Mouse (Mus musculus): ENCODE data around the gene Bcr.
A peak's percentile ranks its signal among the peaks of the same experiment; 100 is the strongest.

The Bcr gene

DNA sequence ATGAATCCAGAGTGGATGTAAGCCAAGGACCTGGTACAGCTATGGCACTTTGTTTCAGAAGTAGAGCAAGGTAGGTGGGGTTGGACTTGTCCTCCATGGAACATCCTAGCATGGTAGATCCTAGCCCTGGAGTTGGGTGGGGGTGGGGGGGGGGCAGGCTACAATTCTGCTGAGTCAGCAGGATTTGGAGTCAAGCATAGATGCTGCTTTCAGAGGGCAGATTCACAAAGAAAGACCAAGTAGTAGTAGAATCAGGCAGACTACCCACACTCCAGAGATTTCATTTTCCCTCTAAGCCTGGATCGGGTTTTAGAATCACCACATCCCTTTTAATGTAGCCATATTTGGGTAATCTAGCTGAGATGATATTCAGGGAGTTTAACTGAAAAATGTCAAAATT lies 33.9 kb downstream of the Bcr start:
- no peak for DNase-seq (ENCODE audit: low spot score in 2 of 2)

DNA sequence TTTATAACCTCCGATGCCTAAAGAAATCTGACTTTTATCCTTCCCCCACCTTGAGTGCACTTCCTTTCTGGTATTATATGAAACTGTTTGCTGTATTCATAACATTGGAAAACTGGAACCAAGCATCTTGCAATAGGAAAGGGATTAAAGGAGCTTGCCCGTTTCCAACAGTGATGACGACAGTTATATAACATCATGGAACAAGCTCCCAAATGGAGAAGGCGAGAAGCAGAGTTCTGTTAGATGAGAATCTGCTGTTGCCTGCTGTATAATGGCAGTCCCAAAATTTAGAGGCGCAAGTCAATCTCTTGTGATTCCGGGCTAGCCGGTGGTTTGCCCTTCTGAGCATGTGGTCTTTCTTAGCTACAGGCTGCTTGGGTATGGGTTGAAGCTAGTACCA lies 34.8 kb downstream of the Bcr start:
- DNase-seq (ENCODE audit: low spot score in 2 of 2), result no peak

DNA sequence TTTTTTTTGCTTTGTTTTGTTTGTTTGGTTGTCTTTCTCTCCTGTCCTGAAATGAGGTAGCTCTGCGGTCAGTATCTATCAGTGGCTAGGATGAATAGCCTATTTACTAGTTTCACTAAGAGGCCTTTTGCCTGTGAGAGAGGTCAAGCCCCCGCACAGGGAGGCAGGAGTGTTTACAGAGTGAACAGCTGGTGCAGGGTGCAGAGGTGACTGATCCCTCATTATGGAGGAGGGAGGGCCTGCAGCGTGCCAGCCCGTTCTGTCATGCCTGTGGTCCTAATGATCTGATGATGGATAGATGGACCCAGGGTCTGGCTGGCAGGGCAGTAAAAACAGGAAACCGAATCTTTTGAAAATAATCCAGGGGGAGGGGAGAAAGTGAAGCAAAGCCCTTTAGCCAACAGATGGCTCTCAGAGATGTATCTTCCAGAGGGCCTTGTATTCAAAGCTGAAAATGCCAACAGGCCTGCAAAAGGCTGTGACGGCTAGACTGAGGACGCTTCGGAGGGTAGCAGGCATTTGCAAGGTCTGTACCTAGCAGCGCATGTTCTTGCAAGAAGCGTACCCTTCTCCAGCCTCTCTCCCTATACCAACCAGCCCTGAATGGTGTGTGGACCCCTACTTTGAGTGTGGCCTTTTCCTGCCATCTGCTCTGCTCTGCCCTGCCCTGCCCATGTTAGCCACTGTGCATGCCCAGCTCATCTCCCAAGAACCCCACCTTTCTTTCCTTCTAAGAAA lies 38.2 kb downstream of the Bcr start:
- no peak for DNase-seq (ENCODE audit: low spot score in 2 of 2)

DNA sequence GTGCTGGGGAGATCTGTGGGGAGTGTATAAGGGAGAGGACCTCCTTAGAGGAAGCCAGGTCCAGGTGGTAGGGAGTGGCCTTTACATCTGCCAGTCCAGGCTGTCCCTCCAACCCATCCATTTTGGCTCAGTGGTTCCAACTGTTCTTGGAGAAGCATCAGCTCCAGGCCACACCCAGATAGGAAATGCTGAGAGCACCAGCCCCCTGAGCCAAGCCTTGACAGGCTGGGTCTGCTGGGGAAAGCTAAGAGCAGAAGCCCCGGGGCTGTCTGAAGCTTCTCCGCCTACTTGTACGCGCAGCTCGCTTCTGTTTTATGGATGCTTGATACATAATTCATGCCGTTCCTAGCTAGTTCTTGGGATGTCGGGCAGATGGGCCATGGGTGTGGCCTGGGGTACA lies 39.9 kb downstream of the Bcr start:
- peak; percentile 63 to 79 for DNase-seq (ENCODE audit: low spot score in 2 of 2)

DNA sequence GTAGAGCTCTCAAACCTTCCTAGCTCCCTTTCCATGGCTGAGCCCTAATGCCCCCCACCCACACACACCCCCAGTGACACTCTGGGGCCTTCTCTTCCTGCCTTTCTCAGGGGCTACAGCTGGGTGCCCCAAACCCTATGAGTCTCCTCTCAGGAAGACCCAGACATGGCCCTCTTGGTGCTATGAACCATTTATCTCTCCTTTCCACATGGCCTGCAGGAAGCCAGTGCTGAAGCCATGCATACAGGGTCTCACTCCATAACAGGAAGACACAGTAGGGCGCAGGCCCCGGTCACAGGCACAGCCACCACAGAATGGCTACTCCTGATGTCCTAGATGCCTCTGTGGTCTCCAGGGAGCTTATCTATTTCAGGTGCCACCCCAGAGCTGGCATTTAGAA lies 43.1 kb downstream of the Bcr start:
- no peak for DNase-seq (ENCODE audit: low spot score in 2 of 2)

GRCm38 (mm10) chr10:75104191-75105098 lies 44.1 kb downstream of the Bcr start:
- DNase-seq (ENCODE audit: low spot score in 2 of 2), result peak; percentile 64 to 65

DNA sequence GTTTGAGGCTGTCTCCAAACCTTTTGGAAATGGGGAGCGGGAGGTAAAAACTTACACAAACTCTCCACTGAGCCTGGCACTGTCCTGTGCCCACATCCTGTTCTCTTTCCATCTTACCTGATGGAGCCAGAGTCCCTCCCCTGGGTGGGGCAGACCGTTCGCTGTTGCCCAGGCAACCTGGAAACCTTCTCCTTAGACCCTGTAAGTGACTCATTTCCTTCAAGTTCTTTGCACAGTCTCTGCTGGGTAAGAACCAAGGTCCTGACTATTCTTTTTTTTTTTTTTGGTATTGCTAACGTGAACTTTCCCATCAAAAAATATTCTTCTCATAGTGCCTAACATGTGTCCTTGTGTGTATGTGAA lies 44.7 kb downstream of the Bcr start:
- DNase-seq (ENCODE audit: low spot score in 2 of 2), result no peak

DNA sequence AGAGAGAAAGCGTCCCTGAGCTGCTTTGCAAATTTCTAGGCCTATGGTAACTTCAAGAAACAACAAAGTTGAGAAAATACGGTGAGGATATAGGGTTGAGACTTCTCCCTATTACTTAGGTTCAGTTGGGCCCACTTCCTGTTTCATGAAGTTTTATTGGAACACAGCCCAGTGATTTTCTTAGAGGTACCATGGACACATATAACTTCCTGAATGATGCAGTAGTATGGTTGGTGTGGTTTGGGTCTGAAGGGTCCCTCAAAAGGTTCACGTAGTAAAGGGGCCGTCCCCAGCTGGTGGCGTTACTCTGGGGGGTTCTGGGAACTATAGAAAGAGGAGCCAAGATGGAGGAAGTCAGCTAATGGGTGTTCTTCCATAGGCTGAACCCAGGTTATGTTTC lies 45.3 kb downstream of the Bcr start:
- DNase-seq (ENCODE audit: low spot score in 2 of 2), result no peak

DNA sequence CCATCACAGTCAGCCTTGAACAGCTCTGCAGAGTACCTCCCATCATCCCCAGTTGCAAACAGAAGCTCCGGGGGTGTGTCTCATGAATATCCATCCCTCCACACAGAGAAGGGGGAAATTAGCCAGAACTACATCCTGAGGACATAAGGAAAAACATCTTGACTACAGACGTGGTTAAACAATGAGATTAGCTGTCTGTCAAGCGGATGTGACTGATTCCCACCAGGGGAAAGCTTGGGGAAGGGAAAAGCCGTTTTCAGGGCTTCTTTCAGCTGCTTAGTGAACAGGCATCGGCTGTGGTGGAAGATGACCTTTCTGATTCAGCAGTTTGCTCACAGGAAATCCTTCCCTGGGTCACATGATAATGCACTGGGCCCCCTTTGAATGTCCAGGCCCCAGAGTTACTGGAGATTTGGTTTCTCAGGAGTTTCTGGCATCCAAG lies 46.6 kb downstream of the Bcr start:
- peak in 1 of 2 experiments; percentile 29 for DNase-seq (ENCODE audit: low spot score in 2 of 2)

DNA sequence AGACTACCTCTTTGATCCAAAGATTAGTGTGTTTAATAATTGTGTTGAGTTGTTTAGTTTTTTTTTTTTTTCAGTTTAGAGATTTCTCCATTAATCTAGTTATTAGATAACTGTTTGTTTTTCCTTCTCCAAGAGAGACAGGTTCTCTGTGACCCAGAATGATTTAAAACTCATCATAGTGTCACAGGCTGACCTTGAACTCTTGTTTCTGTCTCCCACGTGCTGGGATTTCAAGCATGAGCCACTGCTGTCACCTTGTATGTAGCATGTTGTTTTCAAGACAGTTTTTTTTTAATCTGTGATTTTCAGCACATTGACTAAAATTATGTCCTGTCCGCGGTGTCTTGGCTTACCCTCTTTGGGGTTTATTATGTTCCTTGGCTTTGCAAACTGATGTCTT lies 47.7 kb downstream of the Bcr start:
- DNase-seq (ENCODE audit: low spot score in 2 of 2), result no peak

DNA sequence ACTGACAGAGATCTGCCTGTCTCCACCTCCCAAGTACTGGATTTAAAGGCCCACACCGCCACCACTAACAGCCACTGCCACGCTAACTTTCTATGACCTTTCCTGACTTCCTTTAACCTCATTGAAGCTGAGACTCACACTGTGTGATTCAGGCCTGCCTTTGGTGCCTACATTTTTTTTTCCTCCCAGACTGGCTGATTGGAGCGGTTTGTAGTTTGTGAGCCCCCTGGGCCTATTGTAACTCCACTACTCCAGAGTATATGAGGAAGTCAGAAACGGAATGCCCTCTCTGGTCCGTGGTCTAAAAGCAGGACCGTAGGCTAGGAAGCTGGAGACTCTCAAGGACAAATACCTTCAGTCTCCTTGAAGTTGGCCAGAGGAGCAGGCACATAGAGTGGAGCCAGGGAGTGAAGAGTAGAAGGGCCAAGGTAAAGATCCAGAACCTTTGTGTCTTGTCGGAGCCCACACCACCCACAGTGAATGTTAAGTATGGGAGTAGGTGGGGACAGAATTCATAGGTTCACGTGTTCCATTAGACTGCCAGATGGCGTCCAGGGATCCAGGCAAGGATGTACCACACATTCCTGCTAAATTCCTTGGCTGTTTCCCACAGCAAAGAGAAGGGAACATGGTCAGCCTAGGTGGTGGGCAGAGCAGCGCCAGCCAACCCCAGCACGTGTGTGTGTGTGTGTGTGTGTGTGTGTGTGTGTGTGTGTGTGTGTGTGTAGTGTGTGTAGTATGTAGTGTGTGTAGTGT lies 51.2 kb downstream of the Bcr start:
- no peak for DNase-seq (ENCODE audit: low spot score in 2 of 2)

GRCm38 (mm10) chr10:75112405-75112804 lies 52.0 kb downstream of the Bcr start:
- DNase-seq (ENCODE audit: low spot score in 2 of 2), result peak in 1 of 2 experiments; percentile 23

DNA sequence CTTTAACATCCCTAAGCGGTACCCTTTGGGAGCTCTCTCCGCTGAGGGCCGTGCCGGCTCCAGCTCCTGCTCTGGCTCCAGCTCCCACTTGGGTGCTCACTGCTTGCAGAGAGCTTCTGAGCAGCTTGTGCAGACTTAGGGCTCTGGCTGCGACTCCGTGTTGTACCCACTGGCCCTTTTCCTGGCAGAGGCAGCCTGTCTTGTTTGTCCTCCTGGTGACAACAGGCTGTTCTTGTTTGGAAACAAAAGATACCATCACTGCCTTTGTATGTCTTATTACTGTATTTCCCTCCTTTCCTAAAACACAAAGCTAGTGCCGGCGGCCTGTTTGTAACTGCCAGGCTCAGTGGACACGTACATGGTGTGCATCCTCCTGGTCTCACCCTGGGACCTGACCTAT lies 53.2 kb downstream of the Bcr start:
- no peak for DNase-seq (ENCODE audit: low spot score in 2 of 2)

DNA sequence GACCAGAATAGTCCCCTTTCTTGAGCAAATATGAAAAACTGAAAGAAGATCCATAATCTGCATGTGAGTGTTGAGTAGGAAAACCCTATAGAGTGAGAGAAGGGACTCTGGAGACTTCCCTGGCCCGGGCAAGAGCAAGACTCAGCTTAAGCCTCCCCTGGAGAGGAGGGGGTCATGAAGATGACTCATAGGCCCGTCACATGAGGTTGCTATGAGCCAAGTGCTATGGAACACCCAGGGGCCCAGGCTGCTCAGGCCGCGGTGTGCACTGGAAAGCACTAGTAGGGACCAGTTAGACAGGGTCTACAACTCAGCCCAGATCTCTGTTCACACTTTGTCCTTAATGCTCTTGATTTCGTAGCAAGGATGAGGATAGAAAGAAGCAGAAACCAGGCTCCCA lies 54.8 kb downstream of the Bcr start:
- no peak for DNase-seq (ENCODE audit: low spot score in 2 of 2)

GRCm38 (mm10) chr10:75116842-75117457 lies 56.6 kb downstream of the Bcr start:
- DNase-seq (ENCODE audit: low spot score in 2 of 2), result peak in 1 of 2 experiments; percentile 39

- no peak for DNase-seq (ENCODE audit: low spot score in 2 of 2)
Measured at GRCm38 (mm10) chr10:75118444-75118843, 58.1 kb downstream of the Bcr start.

GRCm38 (mm10) chr10:75119396-75119795 lies 59.0 kb downstream of the Bcr start:
- no peak for DNase-seq (ENCODE audit: low spot score in 2 of 2)

- DNase-seq (ENCODE audit: low spot score in 2 of 2), result no peak
Measured at GRCm38 (mm10) chr10:75120176-75120575, 59.8 kb downstream of the Bcr start.

DNA sequence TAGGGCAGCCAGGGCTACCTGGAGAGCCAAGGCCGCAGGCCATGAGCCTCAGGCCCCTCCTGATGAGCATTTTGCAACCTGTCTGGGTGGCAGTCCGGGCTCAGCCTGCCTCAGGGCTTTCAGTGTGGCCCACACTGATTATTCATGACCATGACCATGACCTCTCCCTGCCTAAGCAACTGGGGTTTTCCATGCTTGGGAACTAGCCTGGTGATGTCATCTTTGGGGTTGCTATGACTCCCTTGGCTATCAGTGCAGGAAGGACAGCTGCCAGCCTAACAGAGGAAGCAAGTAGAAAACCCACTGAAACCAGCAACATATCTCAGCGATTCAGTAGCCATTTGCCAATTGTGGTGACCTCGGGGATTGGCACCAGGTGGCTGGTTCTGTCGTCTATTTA lies 60.6 kb downstream of the Bcr start:
- peak; percentile 53 to 67 for DNase-seq (ENCODE audit: low spot score in 2 of 2)

DNA sequence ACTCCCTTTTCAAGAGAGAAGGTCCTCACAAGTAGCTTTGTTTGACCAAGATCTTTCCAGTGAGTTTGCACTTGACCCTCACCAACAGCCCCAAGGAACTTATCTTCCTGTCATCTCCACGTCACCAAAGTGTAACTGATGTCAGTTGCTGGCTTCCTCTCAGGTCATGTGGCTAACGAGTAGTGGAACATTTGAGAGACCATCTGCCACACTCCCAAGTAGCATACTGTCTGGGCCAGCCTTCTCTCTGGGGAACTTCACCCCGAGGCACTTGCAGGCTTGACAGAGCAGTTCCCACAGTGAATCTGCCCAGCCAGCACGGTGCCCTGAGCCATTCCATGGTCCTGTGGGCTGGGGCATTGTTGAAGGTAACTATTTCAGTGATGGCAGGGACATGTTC lies 65.2 kb downstream of the Bcr start:
- no peak for DNase-seq (ENCODE audit: low spot score in 2 of 2)

- peak in 1 of 2 experiments; percentile 48 for DNase-seq (ENCODE audit: low spot score in 2 of 2)
Measured at GRCm38 (mm10) chr10:75129283-75129710, 68.9 kb downstream of the Bcr start.

Measured in right cerebral cortex, postnatal 10 days (tissue).